Mouse (Mus musculus) erythroblast, embryonic 14.5 days (primary cell): ENCODE data around the gene Csnk2a2.

Experiments used
- GATA1 ChIP-seq: IDR thresholded peaks from 2 replicates; pipeline ENCODE4 v1.6.1; 2012; ENCODE audit warnings: low read length, inconsistent platforms, mixed read lengths
- TAL1 ChIP-seq: IDR thresholded peaks from 3 replicates; pipeline ENCODE4 v1.6.1; 2012; ENCODE audit warnings: low read length, inconsistent platforms, mixed read lengths

DNA sequence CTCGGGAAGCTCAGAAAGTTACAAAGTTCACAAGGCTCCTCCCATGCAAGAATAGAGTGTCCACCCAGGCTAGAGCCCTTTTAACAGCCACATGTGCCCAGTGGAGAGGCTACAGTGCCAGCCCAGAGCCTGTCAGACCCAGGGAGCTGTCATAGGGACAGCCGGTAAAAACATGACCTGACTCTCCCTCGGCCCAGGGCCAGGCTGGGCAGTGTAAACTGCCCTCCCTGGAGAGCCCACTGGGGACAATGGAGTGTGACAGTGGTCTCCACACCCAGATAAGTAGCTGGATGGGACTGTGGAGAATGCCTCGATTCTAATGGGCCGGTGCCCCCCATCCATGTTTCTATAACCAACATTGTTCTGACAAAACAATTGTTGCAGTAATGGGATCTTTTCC, 80.3 kb downstream of the Csnk2a2 start:
- TF ChIP-seq TAL1, result no peak
- no peak for TF ChIP-seq GATA1
